Mouse (Mus musculus) midbrain, embryonic 10.5 days (tissue): ENCODE measurements around the gene Adgra1. TPM values are rescaled to one million over a fixed set of nuclear protein-coding genes. Genes with fewer than 3 reads are reported as not detected.

Experiments
- DNase-seq: peaks from one replicate; pipeline ENCODE4 v3.0.0-alpha.2; 2017; ENCODE audit warnings: low spot score
- H3K27ac ChIP-seq: fragments of 300-500 bp; sonication (generic); replicated peaks from 2 replicates; pipeline ENCODE4 v1.5.1; 2016; ENCODE audit warnings: mild to moderate bottlenecking
- H3K27me3 ChIP-seq: fragments of 300-500 bp; sonication (generic); 2 replicates; pipeline ENCODE4 v1.6.1; 2016; ENCODE audit warnings: low read depth, mild to moderate bottlenecking; ENCODE audit not compliant: poor library complexity, severe bottlenecking
- H3K36me3 ChIP-seq: fragments of 300-500 bp; sonication (generic); 2 replicates; pipeline ENCODE4 v1.6.1; 2016; ENCODE audit warnings: mild to moderate bottlenecking, moderate library complexity
- H3K4me1 ChIP-seq: fragments of 300-500 bp; sonication (generic); 2 replicates; pipeline ENCODE4 v1.6.1; 2016
- H3K4me3 ChIP-seq: fragments of 300-500 bp; sonication (generic); 2 replicates; pipeline ENCODE4 v1.5.1; 2016; ENCODE audit warnings: mild to moderate bottlenecking, moderate library complexity
- H3K9me3 ChIP-seq: fragments of 300-500 bp; sonication (generic); replicated peaks from 2 replicates; pipeline ENCODE4 v1.6.1; 2016; ENCODE audit warnings: mild to moderate bottlenecking
- WGBS: fragments of 180-500 bp; shearing (Covaris S2); methylation state at CpG from one replicate; pipeline ENCODE4 v1.1.7; 2016; 5-methylcytosine and 5-hydroxymethylcytosine counted together
- polyA plus RNA-seq: library from polyadenylated mRNA; unstranded; fragments of >200 nt; fragmentation: Nextera tagmentation; extraction: Ambion mirVana; gene quantifications from 2 replicates; pipeline ENCODE4 v1.2.1, GENCODE M21; 2016

Adgra1 gene
- polyA plus RNA-seq, 1 experiment from 2014 or later, result 9.1 TPM

DNA sequence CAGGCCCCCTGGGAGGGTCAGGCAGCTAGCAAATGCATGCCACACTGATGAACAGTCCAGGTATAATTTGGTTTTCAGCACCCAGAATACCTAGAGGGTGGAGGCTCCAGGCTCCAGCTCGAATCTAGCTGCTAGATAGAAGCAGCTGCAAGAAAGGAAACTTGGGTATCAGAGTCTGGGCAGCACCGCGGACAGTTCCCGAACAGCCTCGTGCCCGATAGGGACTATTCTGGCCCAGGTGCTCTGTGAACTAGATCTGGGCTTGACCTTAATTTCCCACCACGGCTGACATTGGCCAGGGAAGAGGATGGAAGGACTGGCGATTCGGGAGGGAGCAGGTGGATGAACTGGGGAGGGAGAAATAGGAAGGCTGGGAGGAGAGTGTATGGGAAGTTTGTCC lies 6.3 kb upstream of the Adgra1 start:
- 18% methylated on average over 9 of the region's 9 CpGs for WGBS
- DNase-seq, result peak; percentile 18
- H3K36me3 ChIP-seq, result no peaks in the 10 kb centered on the region

DNA sequence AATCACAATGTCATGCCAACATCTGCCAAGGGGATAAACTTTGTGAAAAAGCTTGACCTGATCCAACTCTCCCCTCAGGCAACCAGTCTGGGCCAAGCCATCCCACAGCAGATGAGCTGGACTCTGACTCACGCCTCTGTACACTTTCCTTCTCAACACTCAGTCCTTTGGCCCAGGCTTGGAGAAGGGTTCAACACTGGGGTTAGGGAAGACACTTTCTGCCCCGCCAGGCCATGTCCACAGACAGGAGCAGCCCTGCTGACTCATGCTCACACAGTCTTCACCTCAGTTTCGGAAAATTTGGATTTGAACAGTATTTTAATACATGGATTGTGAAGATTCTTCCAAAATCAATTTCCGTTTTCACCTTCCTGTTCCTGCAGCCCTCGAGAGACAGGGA lies 442 bp upstream of the Adgra1 start:
- Histone ChIP-seq H3K4me1 (peaks cover 57% of the 10 kb centered on the region), H3K36me3 (no peaks in the 10 kb centered on the region), H3K4me3 (peak overlapping the region; percentile 51), H3K9me3 (no peaks in the 10 kb centered on the region), H3K27ac (peak overlapping the region; percentile 84), H3K27me3 (peaks cover 48% of the 10 kb centered on the region)
- WGBS, result 27% methylated on average over 5 of the region's 5 CpGs
- DNase-seq, result no peak

More for the DNA sequence above, 6.3 kb upstream of the Adgra1 start:
- H3K9me3 ChIP-seq, result no peaks in the 10 kb centered on the region
- H3K27me3 ChIP-seq, result peaks cover 13% of the 10 kb centered on the region
- no peak overlapping the region for H3K4me3 ChIP-seq
- peaks cover 21% of the 10 kb centered on the region for H3K4me1 ChIP-seq
- H3K27ac ChIP-seq, result no peak overlapping the region

DNA sequence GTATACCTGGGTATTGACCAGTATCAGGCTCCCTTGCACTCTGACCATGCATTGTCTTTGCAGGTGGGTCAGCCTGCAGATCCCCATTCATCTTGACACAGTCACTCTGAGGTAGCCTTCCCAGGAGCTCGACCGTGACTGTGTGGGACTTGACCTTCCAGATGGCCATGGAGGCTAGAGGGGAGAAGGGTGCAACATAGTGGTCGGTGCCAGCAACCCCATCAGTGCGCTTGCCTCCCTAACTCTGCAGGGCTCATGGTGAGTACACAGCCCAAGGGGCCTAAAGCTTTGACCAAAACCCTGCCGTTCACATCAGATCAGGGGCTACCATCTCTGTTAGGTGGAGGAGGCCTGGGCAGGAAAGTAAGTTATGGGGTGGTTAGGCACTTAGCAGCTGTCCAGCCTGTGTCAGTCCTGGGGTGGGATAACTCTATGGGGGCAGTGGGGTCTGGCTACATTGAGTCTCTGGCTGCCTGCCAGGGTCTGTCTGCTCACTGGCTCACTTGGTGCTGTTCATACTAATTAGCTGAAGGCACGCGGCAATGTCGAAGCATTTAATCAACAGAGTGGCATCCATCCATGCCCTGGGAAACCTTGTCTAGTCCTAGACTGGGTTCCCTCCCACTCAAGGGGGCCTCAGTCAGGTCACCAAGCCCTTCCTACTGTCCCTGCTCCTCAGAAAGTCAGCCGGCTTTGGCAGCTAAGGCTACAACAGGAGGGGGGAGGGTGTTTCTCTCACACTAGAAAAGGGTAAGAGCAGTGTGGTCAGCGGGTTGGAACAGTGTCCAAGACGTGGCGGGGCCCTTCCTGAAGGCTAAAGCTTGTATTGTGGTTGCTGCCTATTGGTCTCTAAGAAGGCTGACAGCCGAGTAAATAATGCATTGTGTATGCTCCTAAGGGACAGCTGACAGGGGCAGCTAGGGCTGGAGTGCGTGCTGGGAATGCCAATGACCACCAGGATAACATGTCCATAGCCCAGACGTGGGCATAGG lies 1.5 kb downstream of the Adgra1 start:
- 49% methylated on average over 15 of the region's 15 CpGs for WGBS
- Histone ChIP-seq H3K27ac (peak overlapping the region; percentile 84), H3K4me1 (peaks cover 45% of the 10 kb centered on the region), H3K36me3 (peaks cover under 1% of the 10 kb centered on the region; the same call in 1 of the 2 replicates), H3K4me3 (peak overlapping the region; percentile 51), H3K27me3 (peaks cover 48% of the 10 kb centered on the region), H3K9me3 (no peaks in the 10 kb centered on the region)
- peak; percentile 63 for DNase-seq

DNA sequence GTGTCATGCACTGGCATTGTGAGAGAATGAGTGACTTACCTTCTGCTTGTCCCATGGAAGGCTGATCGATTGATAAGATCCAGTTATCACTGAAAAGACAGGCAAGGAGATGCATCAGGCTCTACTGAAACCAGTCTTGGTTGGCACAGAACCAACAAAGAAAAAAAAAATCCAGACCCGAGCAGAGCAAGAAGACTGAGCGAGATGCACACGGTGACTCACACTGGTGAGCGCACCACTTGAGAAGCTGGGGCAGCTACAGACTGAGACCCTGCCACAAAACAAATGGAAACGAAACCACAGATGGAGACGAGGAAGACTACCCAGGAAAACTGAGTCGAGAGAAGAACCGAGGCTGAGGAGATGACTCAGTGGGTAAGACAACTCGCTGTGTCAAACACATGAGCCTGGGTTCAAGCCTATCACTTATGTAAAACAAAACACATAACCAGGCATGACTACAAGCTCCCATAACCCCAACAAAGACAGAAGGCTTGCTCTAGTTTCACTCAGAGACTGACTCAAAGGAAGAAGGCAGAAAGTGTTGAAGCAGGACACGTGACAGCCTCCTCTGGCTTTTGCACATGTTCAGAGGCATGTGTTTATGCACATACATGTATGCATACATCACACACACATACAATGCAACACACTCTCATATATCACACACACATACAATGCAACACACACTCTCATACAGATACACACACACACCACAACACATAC lies 6.6 kb downstream of the Adgra1 start:
- no peak for DNase-seq
- peaks cover 16% of the 10 kb centered on the region for H3K36me3 ChIP-seq
- 88% methylated on average over 11 of the region's 11 CpGs for WGBS

DNA sequence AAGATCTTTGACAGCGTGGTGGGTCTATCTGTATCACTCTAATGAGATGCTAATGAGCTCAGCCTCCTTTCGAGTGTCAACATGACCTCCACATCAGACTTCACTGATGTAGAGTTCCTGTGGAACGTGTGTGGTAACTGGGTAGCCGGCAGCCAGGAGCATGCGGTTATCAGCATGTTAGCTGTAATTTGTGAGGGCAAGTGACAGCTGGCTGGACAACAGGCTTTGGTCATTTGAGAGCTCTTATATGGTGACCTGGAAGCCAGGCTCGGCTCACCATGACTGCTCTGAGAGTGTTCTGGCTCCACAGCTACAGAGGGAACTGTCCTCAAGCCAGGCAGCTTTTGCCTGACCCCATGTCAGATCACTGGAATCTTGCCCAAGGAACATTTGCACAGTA lies 8.4 kb downstream of the Adgra1 start:
- 79% methylated on average over 6 of the region's 6 CpGs for WGBS
- Histone ChIP-seq H3K27me3 (no peaks in the 10 kb centered on the region), H3K4me1 (no peaks in the 10 kb centered on the region), H3K36me3 (peaks cover 16% of the 10 kb centered on the region), H3K9me3 (no peaks in the 10 kb centered on the region), H3K4me3 (no peak overlapping the region), H3K27ac (no peak overlapping the region)
- no peak for DNase-seq

More for the DNA sequence above, 6.6 kb downstream of the Adgra1 start:
- Histone ChIP-seq H3K27me3 (peaks cover 17% of the 10 kb centered on the region), H3K4me3 (no peak overlapping the region), H3K4me1 (peaks cover 17% of the 10 kb centered on the region), H3K9me3 (no peaks in the 10 kb centered on the region), H3K27ac (no peak overlapping the region)

DNA sequence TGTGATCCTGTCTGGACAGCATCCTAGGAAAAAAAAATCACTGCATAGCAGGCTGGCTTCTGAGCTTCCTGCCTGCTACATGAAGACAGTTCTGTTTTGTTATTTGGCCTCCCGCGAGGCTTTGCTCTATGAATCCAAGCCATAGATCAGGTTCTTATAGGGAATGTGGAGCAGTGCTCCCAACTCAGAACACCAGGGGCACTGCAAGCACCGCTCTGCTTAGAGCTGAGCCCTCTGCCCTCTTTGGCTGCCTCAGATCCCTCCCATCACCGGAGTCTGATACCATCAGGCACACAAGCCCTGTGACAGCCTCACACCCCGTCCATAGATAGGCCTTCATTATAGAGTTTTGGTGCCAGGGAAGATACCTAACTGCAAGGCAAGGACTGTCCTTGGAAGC lies 9.2 kb downstream of the Adgra1 start:
- Histone ChIP-seq H3K4me3 (no peak overlapping the region), H3K36me3 (peaks cover 16% of the 10 kb centered on the region), H3K9me3 (no peaks in the 10 kb centered on the region), H3K27ac (no peak overlapping the region), H3K4me1 (no peaks in the 10 kb centered on the region), H3K27me3 (no peaks in the 10 kb centered on the region)
- DNase-seq, result no peak
- WGBS, result 58% methylated on average over 5 of the region's 5 CpGs

DNA sequence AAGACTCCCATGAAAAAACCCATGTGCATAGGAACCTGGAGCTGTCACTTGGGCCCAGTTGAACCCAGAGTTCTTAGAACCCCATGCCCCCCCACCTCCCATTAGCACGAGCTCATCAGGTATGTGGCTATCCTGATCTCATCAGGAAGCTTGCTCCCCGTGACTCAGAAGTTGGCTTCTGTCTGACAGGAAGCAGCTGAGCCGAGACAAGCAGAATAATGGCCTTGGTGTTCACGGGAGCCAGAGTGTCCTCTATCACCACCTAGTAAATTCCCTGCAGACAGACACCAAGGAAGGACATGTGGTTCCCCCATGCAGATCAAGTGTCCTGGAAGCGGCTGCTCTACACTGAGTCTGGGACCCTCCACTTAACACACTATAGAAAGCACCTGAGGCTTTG lies 9.8 kb downstream of the Adgra1 start:
- WGBS, result 76% methylated on average over 5 of the region's 5 CpGs
- Histone ChIP-seq H3K27me3 (0 out of 2 replicates have a peak, but pooled peaks cover 1% of the 10 kb centered on the region), H3K4me1 (no peaks in the 10 kb centered on the region), H3K4me3 (no peak overlapping the region), H3K27ac (no peak overlapping the region), H3K9me3 (no peaks in the 10 kb centered on the region), H3K36me3 (peaks cover 16% of the 10 kb centered on the region)
- no peak for DNase-seq

DNA sequence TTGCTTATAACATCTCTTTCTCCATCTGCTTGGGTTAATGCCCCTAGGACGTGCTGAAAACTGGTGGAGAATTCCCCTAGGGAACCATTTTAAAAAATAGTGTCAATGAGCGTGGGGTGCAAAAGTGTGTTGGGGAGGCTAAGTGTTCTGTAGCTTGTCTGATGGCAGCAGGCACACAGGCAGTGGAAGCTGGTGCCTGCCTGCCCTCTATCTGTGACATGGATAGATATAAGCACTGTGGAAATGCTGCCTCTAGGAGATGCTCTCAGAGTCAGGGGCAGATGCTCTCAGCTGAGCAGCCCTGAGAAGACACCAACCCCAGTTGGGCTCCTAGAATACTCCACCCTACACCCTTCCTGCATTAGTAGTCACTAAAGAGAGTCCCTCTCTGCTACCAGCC lies 11.1 kb downstream of the Adgra1 start:
- H3K9me3 ChIP-seq, result no peaks in the 10 kb centered on the region
- H3K27ac ChIP-seq, result no peak overlapping the region
- peaks cover 16% of the 10 kb centered on the region for H3K36me3 ChIP-seq
- no peak for DNase-seq
- no peak overlapping the region for H3K4me3 ChIP-seq
- 83% methylated on average over 2 of the region's 2 CpGs for WGBS
- 0 out of 2 replicates have a peak, but pooled peaks cover 10% of the 10 kb centered on the region for H3K27me3 ChIP-seq
- H3K4me1 ChIP-seq, result peaks cover 6% of the 10 kb centered on the region

DNA sequence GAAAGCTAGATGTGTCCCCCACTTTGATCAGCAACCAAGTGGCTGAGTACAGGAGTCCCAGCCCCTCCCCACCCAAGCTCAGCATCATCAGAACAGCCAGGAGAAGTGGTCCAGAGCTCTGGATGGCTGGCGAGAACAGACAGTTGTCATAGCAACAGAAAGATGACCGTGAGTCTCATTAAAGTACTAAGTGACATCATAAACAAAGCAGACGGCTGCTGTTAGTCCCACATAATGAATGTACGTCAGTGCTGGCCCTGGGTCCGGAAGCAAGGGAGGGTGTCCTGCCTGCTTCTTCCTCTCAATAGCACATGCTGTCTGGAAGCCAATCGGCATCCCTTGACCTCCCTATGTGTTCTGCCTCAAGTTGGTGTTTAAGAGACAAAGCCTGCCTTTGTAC lies 16.2 kb downstream of the Adgra1 start:
- Histone ChIP-seq H3K4me1 (peaks cover 21% of the 10 kb centered on the region), H3K36me3 (no peaks in the 10 kb centered on the region), H3K4me3 (no peak overlapping the region), H3K9me3 (no peaks in the 10 kb centered on the region), H3K27me3 (0 out of 2 replicates have a peak, but pooled peaks cover 10% of the 10 kb centered on the region), H3K27ac (peak overlapping the region; percentile 49; the same call in 1 of the 2 replicates)
- WGBS, result 39% methylated on average over 6 of the region's 6 CpGs
- DNase-seq, result peak; percentile 20

DNA sequence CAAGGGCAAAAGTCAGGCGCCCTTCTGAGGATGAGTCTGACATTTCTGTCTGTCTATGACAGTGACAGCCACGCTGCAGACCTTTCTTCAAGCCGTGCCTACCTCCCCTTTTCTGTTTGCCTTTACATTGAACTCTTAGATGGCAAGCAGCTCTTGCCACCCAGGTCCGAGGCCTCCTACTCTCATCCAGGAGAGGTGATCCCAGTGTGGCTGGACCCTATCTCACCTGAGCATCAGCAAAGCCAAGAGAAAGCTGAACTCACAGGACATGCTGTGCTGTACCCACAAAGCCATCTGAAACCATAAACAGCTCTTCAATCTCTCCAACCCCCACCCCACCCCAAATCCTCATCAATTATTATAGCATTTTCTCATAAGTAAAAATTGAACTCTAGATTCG lies 16.7 kb downstream of the Adgra1 start:
- H3K27me3 ChIP-seq, result 0 out of 2 replicates have a peak, but pooled peaks cover 10% of the 10 kb centered on the region
- no peak overlapping the region for H3K4me3 ChIP-seq
- H3K9me3 ChIP-seq, result no peaks in the 10 kb centered on the region
- H3K36me3 ChIP-seq, result no peaks in the 10 kb centered on the region
- WGBS, result 77% methylated on average over 5 of the region's 5 CpGs
- H3K27ac ChIP-seq, result peak overlapping the region; percentile 49; the same call in 1 of the 2 replicates
- DNase-seq, result no peak
- peaks cover 24% of the 10 kb centered on the region for H3K4me1 ChIP-seq

DNA sequence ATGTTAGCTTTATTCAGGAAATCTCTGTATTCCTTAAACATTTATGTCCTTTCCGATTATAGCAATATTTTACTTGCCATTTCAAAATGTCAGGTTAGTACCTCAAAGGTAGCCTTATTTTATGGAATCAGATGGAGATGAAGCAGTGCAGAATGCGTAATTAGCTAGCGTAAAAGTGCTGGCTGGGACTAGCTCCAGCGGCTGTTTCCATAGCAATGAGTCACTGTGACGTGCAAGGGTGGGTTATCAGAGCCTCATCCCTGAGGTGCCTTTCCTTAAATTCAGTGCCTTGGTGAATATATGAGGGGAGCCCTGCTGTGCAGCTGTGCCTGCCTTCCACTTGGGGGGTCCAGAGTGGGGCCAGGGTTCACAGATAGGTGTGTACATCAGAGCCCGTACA lies 17.1 kb downstream of the Adgra1 start:
- H3K27ac ChIP-seq, result no peak overlapping the region
- no peaks in the 10 kb centered on the region for H3K9me3 ChIP-seq
- peaks cover 25% of the 10 kb centered on the region for H3K4me1 ChIP-seq
- H3K4me3 ChIP-seq, result no peak overlapping the region
- 0 out of 2 replicates have a peak, but pooled peaks cover 10% of the 10 kb centered on the region for H3K27me3 ChIP-seq
- DNase-seq, result no peak
- no peaks in the 10 kb centered on the region for H3K36me3 ChIP-seq
- 70% methylated on average over 6 of the region's 6 CpGs for WGBS

DNA sequence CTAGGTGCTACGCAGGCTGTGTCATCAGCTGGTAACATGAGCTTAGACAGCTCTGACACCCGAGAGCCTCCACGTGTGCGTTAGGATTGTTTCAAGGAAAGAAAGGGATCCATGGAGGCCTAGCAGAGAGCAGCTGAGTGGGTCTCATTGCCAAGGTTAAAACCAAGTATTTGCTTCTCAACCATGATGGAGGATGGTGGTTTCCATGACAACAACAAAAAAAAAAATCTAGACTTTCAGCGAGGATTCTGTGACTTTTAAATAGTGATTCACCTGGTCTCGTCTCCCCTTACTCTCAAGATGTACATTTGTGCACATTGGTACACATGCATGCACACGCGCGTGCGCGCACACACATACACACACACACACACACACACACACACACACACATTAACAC lies 21.3 kb downstream of the Adgra1 start:
- WGBS, result 84% methylated on average over 11 of the region's 11 CpGs
- Histone ChIP-seq H3K9me3 (no peaks in the 10 kb centered on the region), H3K27ac (no peak overlapping the region), H3K4me1 (peaks cover 17% of the 10 kb centered on the region), H3K36me3 (no peaks in the 10 kb centered on the region), H3K27me3 (no peaks in the 10 kb centered on the region), H3K4me3 (no peak overlapping the region)
- DNase-seq, result no peak
